ENCODE assay signal across 8 mouse cellular contexts in the genomic region with DNA sequence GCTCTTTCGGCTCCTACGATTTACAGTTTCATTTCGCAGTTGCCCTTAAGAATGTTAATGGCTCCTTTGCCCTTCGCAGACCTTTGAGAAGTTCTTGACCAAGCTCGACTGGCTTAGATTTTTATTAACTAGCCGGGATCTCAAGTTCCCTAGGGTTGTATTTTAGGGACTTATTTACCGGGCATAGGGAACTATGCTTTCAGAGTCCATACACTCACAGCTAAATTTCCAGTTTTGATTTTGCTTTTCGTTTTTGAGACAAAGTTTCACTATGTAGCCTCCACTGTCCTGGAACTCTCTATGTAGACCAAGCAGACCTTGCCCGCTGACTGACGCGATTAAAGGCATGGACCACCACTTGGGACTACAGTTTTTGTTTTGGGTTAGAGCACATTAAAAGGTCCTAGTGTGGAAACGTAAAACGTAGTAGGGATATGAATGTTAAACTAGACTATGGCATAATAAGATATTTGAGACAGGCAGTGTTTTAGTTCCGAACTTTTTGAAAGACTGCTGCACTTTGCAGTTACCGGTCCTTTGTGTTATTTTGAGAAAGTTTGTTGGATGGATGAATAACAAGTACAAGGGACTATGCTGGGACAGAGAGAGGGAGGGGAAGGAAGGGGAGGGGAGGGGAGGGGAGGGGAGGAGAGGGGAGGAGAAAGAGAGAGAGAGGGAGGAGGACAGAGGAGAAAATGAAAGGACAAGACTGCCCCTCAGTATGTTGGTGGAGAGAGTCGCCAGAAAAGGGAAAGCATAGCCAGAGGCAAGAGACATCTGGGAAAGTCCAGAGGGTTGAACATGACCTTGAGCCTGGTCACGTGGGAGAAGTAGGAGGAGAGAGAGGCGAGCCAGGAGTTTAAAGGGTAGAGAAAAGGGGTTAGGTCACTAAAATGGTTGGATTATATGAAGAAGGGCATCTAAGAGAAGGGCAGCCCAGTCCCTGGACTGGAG. TPM values are rescaled to one million over a fixed set of nuclear protein-coding genes. Genes with fewer than 3 reads are reported as not detected.
DNase-seq lines count a peak whose midpoint lies in the region; ATAC-seq and TF ChIP-seq lines count a peak whose summit lies in the region.

No protein-coding gene starts in this region.

- peak overlapping the region; percentile 69 for H3K27ac ChIP-seq in CH12.LX (ENCODE audit: insufficient read depth, low read depth)
- peak overlapping the region; percentile 79 for H3K27ac ChIP-seq in forebrain, embryonic 15.5 days (replicated peaks)
- H3K27ac ChIP-seq in hindbrain, postnatal 0 days, result peak overlapping the region; percentile 88
- peak overlapping the region; percentile 54 for H3K27ac ChIP-seq in liver, embryonic 14.5 days
- H3K27ac ChIP-seq in neural tube, embryonic 13.5 days (replicated peaks), result peak overlapping the region; percentile 85

- in situ Hi-C loops in CH12.LX (cut with MboI; ENCODE audit: low pct_ligation_motif_present, low pct_unique_long_range_greater_than_20kb, low sequenced_read_pairs), result loop anchor here (25.0 kb wide), 1 partner anchor 373 kb away; no protein-coding TSS in a partner anchor

- TF ChIP-seq EP300 in CH12.LX (IDR thresholded peaks at IDR 0.05; ENCODE audit: low read length), result no peak
- no peak for TF ChIP-seq EP300 in liver, embryonic 14.5 days (IDR thresholded peaks at IDR 0.05; ENCODE audit: low read depth)

- no peaks in the 10 kb centered on the region; the same call in 1 of the 2 replicates for H3K79me2 ChIP-seq in CH12.LX (replicated peaks; ENCODE audit: control insufficient read depth, extremely low read depth, insufficient read depth, poor library complexity, severe bottlenecking)

- peaks cover 1% of the 10 kb centered on the region for H3K27me3 ChIP-seq in CH12.LX (replicated peaks)
- H3K27me3 ChIP-seq in forebrain, embryonic 15.5 days, result no peaks in the 10 kb centered on the region
- no peaks in the 10 kb centered on the region for H3K27me3 ChIP-seq in hindbrain, postnatal 0 days (ENCODE audit: insufficient read depth, low read length)
- H3K27me3 ChIP-seq in liver, embryonic 14.5 days (ENCODE audit: control insufficient read depth, insufficient read depth, low read length), result no peaks in the 10 kb centered on the region; the same call in 1 of the 2 replicates
- H3K27me3 ChIP-seq in neural tube, embryonic 13.5 days, result no peaks in the 10 kb centered on the region; the same call in none of the 2 replicates

- no peaks in the 10 kb centered on the region for H3K36me3 ChIP-seq in CH12.LX (replicated peaks in 1 of 2; ENCODE audit: control insufficient read depth in 1 of 2, insufficient read depth in 1 of 2, low read length in 1 of 2)
- no peaks in the 10 kb centered on the region for H3K36me3 ChIP-seq in forebrain, embryonic 15.5 days
- H3K36me3 ChIP-seq in hindbrain, postnatal 0 days (ENCODE audit: insufficient read depth, low read length), result no peaks in the 10 kb centered on the region
- H3K36me3 ChIP-seq in liver, embryonic 14.5 days (replicated peaks; ENCODE audit: control insufficient read depth, insufficient read depth, low read depth), result no peaks in the 10 kb centered on the region
- H3K36me3 ChIP-seq in neural tube, embryonic 13.5 days, result no peaks in the 10 kb centered on the region

- no peak; the same call in 1 of the 2 replicates for TF ChIP-seq RAD21 in CH12.LX (IDR thresholded peaks at IDR 0.05; ENCODE audit: low read depth, low read length)

- no peak for ATAC-seq in forebrain, embryonic 15.5 days (replicated peaks)
- no peak for ATAC-seq in hindbrain, postnatal 0 days
- no peak for ATAC-seq in liver, embryonic 14.5 days (ENCODE audit: insufficient read depth)
- ATAC-seq in neural tube, embryonic 13.5 days (ENCODE audit: low read depth), result no peak

- peak overlapping the region; percentile 39 to 78 (median 71) for H3K4me3 ChIP-seq in CH12.LX (replicated peaks in 1 of 3; ENCODE audit: low read depth in 2 of 3, low read length in 2 of 3, poor library complexity in 1 of 3)
- peak overlapping the region; percentile 84 for H3K4me3 ChIP-seq in forebrain, embryonic 15.5 days
- H3K4me3 ChIP-seq in hindbrain, postnatal 0 days (ENCODE audit: low read length), result peak overlapping the region; percentile 72
- peak overlapping the region; percentile 65 to 71 for H3K4me3 ChIP-seq in liver, embryonic 14.5 days (ENCODE audit: insufficient read depth in 1 of 2, low read depth in 2 of 2, low read length in 2 of 2)
- peak overlapping the region; percentile 54 for H3K4me3 ChIP-seq in neural tube, embryonic 13.5 days

- no peaks in the 10 kb centered on the region for H3K9me3 ChIP-seq in CH12.LX (replicated peaks; ENCODE audit: low read length)
- H3K9me3 ChIP-seq in forebrain, embryonic 15.5 days, result no peaks in the 10 kb centered on the region
- H3K9me3 ChIP-seq in hindbrain, postnatal 0 days (ENCODE audit: low read length), result no peaks in the 10 kb centered on the region
- no peaks in the 10 kb centered on the region for H3K9me3 ChIP-seq in liver, embryonic 14.5 days (ENCODE audit: control insufficient read depth, low read length)
- H3K9me3 ChIP-seq in neural tube, embryonic 13.5 days, result no peaks in the 10 kb centered on the region

- dilution Hi-C loops in CH12.LX (cut with MboI; ENCODE audit: extremely low pct_ligation_motif_present, extremely low pct_unique_long_range_greater_than_20kb, low sequenced_read_pairs), result no loop called here

- WGBS in forebrain, embryonic 15.5 days, result 11% methylated on average over 18 of the region's 18 CpGs
- WGBS in hindbrain, postnatal 0 days, result 9% methylated on average over 18 of the region's 18 CpGs
- WGBS in liver, embryonic 14.5 days (ENCODE audit: insufficient replicate concordance), result 4% methylated on average over 18 of the region's 18 CpGs
- 12% methylated on average over 18 of the region's 18 CpGs for WGBS in neural tube, embryonic 13.5 days

- peak overlapping the region; percentile 66 for H3K9ac ChIP-seq in CH12.LX (ENCODE audit: insufficient read depth, low read depth)
- H3K9ac ChIP-seq in forebrain, embryonic 15.5 days (replicated peaks), result peak overlapping the region; percentile 77
- peak overlapping the region; percentile 67 for H3K9ac ChIP-seq in hindbrain, postnatal 0 days (replicated peaks; ENCODE audit: low read length)
- peak overlapping the region; percentile 58 for H3K9ac ChIP-seq in liver, embryonic 14.5 days (replicated peaks)
- peak overlapping the region; percentile 83 for H3K9ac ChIP-seq in neural tube, embryonic 13.5 days

- H3K4me1 ChIP-seq in CH12.LX (ENCODE audit: control insufficient read depth in 1 of 2, insufficient read depth in 2 of 2), result peaks cover 0 to 30% of the 10 kb centered on the region in 2 experiments; a peak in 3 of 4 replicates
- peaks cover 14% of the 10 kb centered on the region for H3K4me1 ChIP-seq in forebrain, embryonic 15.5 days
- H3K4me1 ChIP-seq in hindbrain, postnatal 0 days (ENCODE audit: insufficient read depth, low read length), result peaks cover 9% of the 10 kb centered on the region
- peaks cover 6 to 16% of the 10 kb centered on the region in 2 experiments for H3K4me1 ChIP-seq in liver, embryonic 14.5 days (replicated peaks; ENCODE audit: control insufficient read depth in 2 of 2, insufficient read depth in 2 of 2, low read length in 1 of 2)
- H3K4me1 ChIP-seq in neural tube, embryonic 13.5 days (replicated peaks), result peaks cover 15% of the 10 kb centered on the region

- TF ChIP-seq CTCF in CH12.LX (conservative IDR thresholded peaks at IDR 0.05 in 1 of 2, IDR thresholded peaks at IDR 0.05 in 1 of 2; ENCODE audit: low read depth in 2 of 2, low read length in 2 of 2), result no peak
- no peak for TF ChIP-seq CTCF in hindbrain, postnatal 0 days (IDR thresholded peaks at IDR 0.05; ENCODE audit: low read depth)
- TF ChIP-seq CTCF in liver, embryonic 14.5 days (IDR thresholded peaks at IDR 0.05; ENCODE audit: low read depth), result no peak

- DNase-seq in CH12.LX (ENCODE audit: extremely low read depth) (peak; percentile 45), adipocyte (ENCODE audit: low spot score) (peak; percentile 85)
- DNase-seq in hindbrain, postnatal 0 days (ENCODE audit: low spot score), result no peak
- DNase-seq in liver, embryonic 14.5 days (ENCODE audit: low read depth in 3 of 3, low spot score in 3 of 3), result peak; percentile 25 to 53 (median 27)
- no peak for DNase-seq in urinary bladder, adult 2 months (ENCODE audit: low spot score)
- DNase-seq in cerebellum, postnatal 25 days, result no peak

- TF ChIP-seq POLR2A in CH12.LX (IDR thresholded peaks at IDR 0.05; ENCODE audit: low read depth, low read length), result peak; percentile 42; the same call in 1 of the 2 replicates

- H3K4me2 ChIP-seq in CH12.LX (ENCODE audit: insufficient read depth, low read depth, poor library complexity, severe bottlenecking), result peak overlapping the region; percentile 89
- peak overlapping the region; percentile 96 for H3K4me2 ChIP-seq in forebrain, embryonic 15.5 days (replicated peaks)
- H3K4me2 ChIP-seq in hindbrain, postnatal 0 days (ENCODE audit: low read depth, low read length), result peak overlapping the region; percentile 88
- H3K4me2 ChIP-seq in liver, embryonic 14.5 days (ENCODE audit: low read depth), result peak overlapping the region; percentile 81
- peak overlapping the region; percentile 70 for H3K4me2 ChIP-seq in neural tube, embryonic 13.5 days

RNA-seq across cellular contexts. Expression of a gene that starts 0.7 kb away (rescaled TPM):
- total RNA-seq in CH12.LX (2012; rRNA removed), result 4.7 and 5.7 TPM in 2 replicates
- total RNA-seq in CH12.LX (2014; rRNA removed), result 6.3 TPM in 2 replicates
- polyA plus RNA-seq in CH12.LX (2012; ENCODE audit: insufficient read length, low read depth), result 10.8 and 12.5 TPM in 2 replicates
- polyA plus RNA-seq in forebrain, embryonic 15.5 days (2015; fragmentation: Nextera tagmentation; extraction: Ambion mirVana), result 7.5 and 8.6 TPM in 2 replicates
- 9.3 and 12.4 TPM in 2 replicates for total RNA-seq in hindbrain, postnatal 0 days (2014; rRNA removed)
- polyA plus RNA-seq in hindbrain, postnatal 0 days (2015; fragmentation: Nextera tagmentation; extraction: Ambion mirVana), result 8.0 and 8.4 TPM in 2 replicates
- 2.8 and 4.0 TPM in 2 replicates for polyA plus RNA-seq in liver, embryonic 14.5 days (2012; rRNA removed)
- 6.0 and 6.1 TPM in 2 replicates for polyA plus RNA-seq in liver, embryonic 14.5 days (2014; fragmentation: Nextera tagmentation; extraction: Ambion mirVana)
- 8.2 and 9.1 TPM in 2 replicates for polyA plus RNA-seq in neural tube, embryonic 13.5 days (2015; fragmentation: Nextera tagmentation; extraction: Ambion mirVana)
- polyA plus RNA-seq in urinary bladder, adult 2 months (2012; rRNA removed), result 15.7 and 18.1 TPM in 2 replicates

RNA-seq across cellular contexts. Expression of a gene that starts 54.8 kb away (rescaled TPM):
- not detected in 2 replicates for total RNA-seq in CH12.LX (2012; rRNA removed)
- total RNA-seq in CH12.LX (2014; rRNA removed), result not detected in 2 replicates
- polyA plus RNA-seq in CH12.LX (2012; ENCODE audit: insufficient read length, low read depth), result not detected in 2 replicates
- 47.8 and 50.8 TPM in 2 replicates for polyA plus RNA-seq in forebrain, embryonic 15.5 days (2015; fragmentation: Nextera tagmentation; extraction: Ambion mirVana)
- 7.5 and 10.0 TPM in 2 replicates for total RNA-seq in hindbrain, postnatal 0 days (2014; rRNA removed)
- polyA plus RNA-seq in hindbrain, postnatal 0 days (2015; fragmentation: Nextera tagmentation; extraction: Ambion mirVana), result 20.7 and 26.2 TPM in 2 replicates
- polyA plus RNA-seq in liver, embryonic 14.5 days (2012; rRNA removed), result 0.03 and 0.07 TPM in 2 replicates
- polyA plus RNA-seq in liver, embryonic 14.5 days (2014; fragmentation: Nextera tagmentation; extraction: Ambion mirVana), result 0.05 and 0.09 TPM in 2 replicates
- 19.9 and 27.3 TPM in 2 replicates for polyA plus RNA-seq in neural tube, embryonic 13.5 days (2015; fragmentation: Nextera tagmentation; extraction: Ambion mirVana)
- polyA plus RNA-seq in urinary bladder, adult 2 months (2012; rRNA removed), result 0.60 and 0.83 TPM in 2 replicates

Comparison
In these comparisons a context has a peak if more than half of its experiments do, and no peak if none do; other contexts are left out.
1. DNase-seq: peak in CH12.LX (single experiment), adipocyte (single experiment) and liver, embryonic 14.5 days (3 of 3); none in hindbrain, postnatal 0 days (single experiment), urinary bladder, adult 2 months (single experiment) and cerebellum, postnatal 25 days (0 of 2).
2. RNA of a gene that starts 54.8 kb away (polyA plus RNA-seq): 47.8 to 50.8 TPM in forebrain, embryonic 15.5 days, 20.7 to 26.2 TPM in hindbrain, postnatal 0 days and 19.9 to 27.3 TPM in neural tube, embryonic 13.5 days; 0.60 to 0.83 TPM in urinary bladder, adult 2 months, 0.03 to 0.09 TPM in liver, embryonic 14.5 days and not detected in CH12.LX; every median in the first group is over 10 times any median in the second.
3. Peak in every context shown above with its lines, with median percentiles within 50 percentile points of each other: H3K27ac ChIP-seq, H3K4me2 ChIP-seq, H3K4me3 ChIP-seq and H3K9ac ChIP-seq.